Mouse (Mus musculus): Measurements from ENCODE around the gene Farp1.

DNA sequence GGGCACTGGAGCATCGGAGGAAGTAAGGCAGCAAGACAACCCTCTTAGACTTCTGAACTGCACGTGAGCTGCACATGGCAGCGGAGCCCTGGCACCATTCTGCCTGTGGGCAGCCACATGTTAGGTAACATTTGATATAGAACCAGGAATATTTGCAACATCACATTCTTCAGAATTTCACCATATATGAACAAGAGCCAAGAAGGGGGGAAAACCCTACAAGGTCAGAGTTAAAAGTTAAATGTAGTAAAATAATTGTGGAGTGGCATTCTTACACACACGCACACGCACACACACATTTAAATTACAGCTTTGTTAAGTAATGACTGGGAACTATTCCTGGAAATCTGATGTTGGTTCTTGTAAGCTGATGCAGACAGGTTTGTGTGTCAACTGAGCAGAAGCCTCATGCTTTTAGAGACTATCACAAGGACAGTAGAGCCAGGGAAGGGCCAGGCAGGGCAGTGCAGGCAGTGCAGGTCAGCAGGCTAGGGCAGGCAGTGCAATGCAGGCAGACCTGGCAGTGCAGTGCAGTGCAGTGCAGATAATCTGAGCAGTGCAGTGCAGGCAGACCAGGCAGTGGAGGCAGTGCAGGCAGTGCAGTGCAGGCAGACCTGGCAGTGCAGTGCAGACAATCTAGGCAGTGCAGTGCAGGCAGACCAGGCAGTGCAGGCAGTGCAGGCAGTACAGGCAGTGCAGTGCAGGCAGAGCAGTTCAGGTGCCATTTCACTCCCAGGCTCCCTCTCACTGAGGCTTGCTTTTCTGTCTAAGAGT, 38.3 kb downstream of the Farp1 start:
- TF ChIP-seq CTCF (IDR thresholded peaks at IDR 0.05) (no peak), POLR2A (IDR thresholded peaks at IDR 0.05; ENCODE audit: insufficient read depth, low read depth, low read length) (no peak), EP300 (IDR thresholded peaks at IDR 0.05; ENCODE audit: insufficient read depth, low read depth, low read length) (no peak)

Measured in heart, adult 2 months (tissue).